Mouse (Mus musculus): ENCODE measurements at regions not wholly inside any gene's neighbourhood (a gene's known extent, or its start where the extent isn't known, plus 50 kb on each side); places are given as distances from the start of the nearest gene placed in this dataset.

- no peak for DNase-seq (ENCODE audit: low spot score in 2 of 2)
Observed at GRCm38 (mm10) chr1:114456406-114456805, 1228.2 kb upstream of the Cntnap5a start.

GRCm38 (mm10) chr1:114496455-114496854 lies 1188.1 kb upstream of the Cntnap5a start:
- DNase-seq (ENCODE audit: low spot score in 2 of 2), result no peak

GRCm38 (mm10) chr1:114515709-114516108 lies 1168.8 kb upstream of the Cntnap5a start:
- DNase-seq (ENCODE audit: low spot score in 2 of 2), result no peak

- no peak for DNase-seq (ENCODE audit: low spot score in 2 of 2)
Observed at GRCm38 (mm10) chr1:114519860-114520259, 1164.7 kb upstream of the Cntnap5a start.

- DNase-seq (ENCODE audit: low spot score in 2 of 2), result peak in 1 of 2 experiments; percentile 4
Observed at GRCm38 (mm10) chr1:114528545-114528944, 1156.0 kb upstream of the Cntnap5a start.

GRCm38 (mm10) chr1:114533881-114534280 lies 1150.7 kb upstream of the Cntnap5a start:
- no peak for DNase-seq (ENCODE audit: low spot score in 2 of 2)

- no peak for DNase-seq (ENCODE audit: low spot score in 2 of 2)
Observed at GRCm38 (mm10) chr1:114546997-114547396, 1137.6 kb upstream of the Cntnap5a start.

- no peak for DNase-seq (ENCODE audit: low spot score in 2 of 2)
Observed at GRCm38 (mm10) chr1:114552719-114553118, 1131.8 kb upstream of the Cntnap5a start.

GRCm38 (mm10) chr1:114554453-114554852 lies 1130.1 kb upstream of the Cntnap5a start:
- DNase-seq (ENCODE audit: low spot score in 2 of 2), result no peak

Measured in cerebellum, postnatal 4 days (tissue).